Mouse (Mus musculus) hematopoietic stem cell, adult 5-6 weeks (primary cell): ENCODE results near the gene Ddah1. TPM values are rescaled to one million over a fixed set of nuclear protein-coding genes. Genes with fewer than 3 reads are reported as not detected.
"Not testable (repeated sequence)": the region's sequence is repeated elsewhere in the genome, so short reads cannot be mapped to it uniquely, and the experiment has no call there.

Source experiments
- ATAC-seq, 2 experiments: fragments of 125-278 bp in 1 of 2; replicated peaks in 1 of 2; 2 replicates each; pipeline ENCODE4 v1.8.0; 2016 to 2017; ENCODE audit warnings: inconsistent platforms in 2 of 2, mild to moderate bottlenecking in 2 of 2, moderate number of reproducible peaks in 2 of 2, low read depth in 1 of 2, moderate TSS enrichment in 1 of 2; ENCODE audit not compliant: low FRiP score in 2 of 2, poor library complexity in 2 of 2, severe bottlenecking in 2 of 2, insufficient read depth in 1 of 2, low TSS enrichment in 1 of 2
- total RNA-seq: library from RNA; stranded (forward); fragments of 172-1452, 232-1000 nt; gene quantifications from 2 replicates; pipeline ENCODE4 v1.2.3, GENCODE M21; 2017

Gene Ddah1
- total RNA-seq, 1 experiment from 2014 or later, result not detected

- no peak for ATAC-seq
Measured at GRCm38 (mm10) chr3:145876120-145876519, 117.6 kb downstream of the Ddah1 start.

- not testable (repeated sequence) for ATAC-seq
Measured at GRCm38 (mm10) chr3:145878867-145879266, 120.4 kb downstream of the Ddah1 start.

- ATAC-seq, result no peak
Measured at GRCm38 (mm10) chr3:145880335-145880734, 121.9 kb downstream of the Ddah1 start.

- ATAC-seq, result no peak
Measured at GRCm38 (mm10) chr3:145882076-145882874, 123.8 kb downstream of the Ddah1 start.

- ATAC-seq, result no peak
Measured at GRCm38 (mm10) chr3:145883233-145883632, 124.8 kb downstream of the Ddah1 start.

GRCm38 (mm10) chr3:145885376-145885775 is 126.9 kb downstream of the Ddah1 start:
- no peak for ATAC-seq

- no peak for ATAC-seq
Measured at GRCm38 (mm10) chr3:145885851-145886464, 127.5 kb downstream of the Ddah1 start.

GRCm38 (mm10) chr3:145887430-145887971 is 129.0 kb downstream of the Ddah1 start:
- ATAC-seq, result peak; percentile 43 to 48

GRCm38 (mm10) chr3:145890346-145891132 is 132.1 kb downstream of the Ddah1 start:
- no peak for ATAC-seq

- no peak for ATAC-seq
Measured at GRCm38 (mm10) chr3:145892451-145892850, 134.0 kb downstream of the Ddah1 start.

- ATAC-seq, result no peak
Measured at GRCm38 (mm10) chr3:145894131-145894530, 135.7 kb downstream of the Ddah1 start.

GRCm38 (mm10) chr3:145897749-145898148 is 139.3 kb downstream of the Ddah1 start:
- ATAC-seq, result no peak

- ATAC-seq, result no peak
Measured at GRCm38 (mm10) chr3:145899832-145900231, 141.4 kb downstream of the Ddah1 start.

- no peak for ATAC-seq
Measured at GRCm38 (mm10) chr3:145903530-145903929, 145.1 kb downstream of the Ddah1 start.

GRCm38 (mm10) chr3:145904850-145905776 is 146.6 kb downstream of the Ddah1 start:
- ATAC-seq, result peak; percentile 17 to 58; a peak in 2 of 4 replicates

- ATAC-seq, result no peak
Measured at GRCm38 (mm10) chr3:145906582-145906981, 148.1 kb downstream of the Ddah1 start.

GRCm38 (mm10) chr3:145912512-145912911 is 154.0 kb downstream of the Ddah1 start:
- no peak for ATAC-seq
